Mouse (Mus musculus): ENCODE results near the gene Mroh2a.

- TF ChIP-seq TAL1 (IDR thresholded peaks at IDR 0.05; ENCODE audit: low read length), result no peak
- TF ChIP-seq GATA1 (IDR thresholded peaks at IDR 0.05; ENCODE audit: low read length), result no peak
These were observed 65.3 kb downstream of the Mroh2a start for GRCm38 (mm10) chr1:88292057-88292456.

Measured in erythroblast, embryonic 14.5 days (primary cell).